Mouse (Mus musculus) layer of hippocampus, adult 18-20 months (tissue): ENCODE data around the gene Rbfox1. TPM values are rescaled to one million over a fixed set of nuclear protein-coding genes. Genes with fewer than 3 reads are reported as not detected.

Source experiments
- DNase-seq, 2 experiments: peaks; one replicate each; pipeline ENCODE4 v3.0.0; 2022; ENCODE audit warnings: low spot score in 2 of 2
- total RNA-seq, 2 experiments: library from RNA; stranded (reverse); gene quantifications; 2 replicates each; pipeline ENCODE4 v1.2.3; 2021

The Rbfox1 gene
- total RNA-seq, 2 experiments from 2014 or later: 379 to 393 TPM

DNA sequence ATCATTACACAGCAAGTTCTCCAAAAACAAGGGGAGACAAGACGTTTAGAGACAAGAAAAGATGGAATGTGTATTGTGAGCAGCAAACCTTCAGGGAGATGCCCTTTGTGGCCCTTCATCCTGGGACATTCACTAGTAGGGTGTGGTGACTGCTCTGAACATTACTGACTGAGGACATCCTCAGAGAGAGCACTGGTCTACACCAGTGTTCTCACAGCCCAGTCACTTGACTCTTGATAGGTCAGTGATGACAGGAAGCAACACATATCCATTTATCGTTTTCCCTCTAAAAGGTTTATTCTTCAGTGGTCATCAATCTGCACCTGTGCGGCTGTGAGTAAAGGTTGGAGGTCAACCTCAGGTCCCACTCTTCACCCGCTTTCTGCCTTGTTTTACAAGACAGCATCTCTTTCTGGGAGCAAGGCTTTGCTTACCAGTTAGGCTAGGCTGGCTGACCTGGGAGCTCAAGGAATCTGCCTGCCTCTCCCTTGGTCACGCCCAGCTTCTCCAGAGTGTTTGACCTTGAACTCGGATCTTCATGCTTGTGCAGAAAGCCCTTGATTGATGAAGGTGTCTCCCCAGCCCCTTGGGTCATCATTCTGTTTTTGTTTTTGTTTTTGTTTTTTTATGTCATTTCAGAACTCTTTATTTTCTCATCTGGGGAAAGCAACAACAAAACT is 892.5 kb downstream of the Rbfox1 start:
- DNase-seq: no peak

DNA sequence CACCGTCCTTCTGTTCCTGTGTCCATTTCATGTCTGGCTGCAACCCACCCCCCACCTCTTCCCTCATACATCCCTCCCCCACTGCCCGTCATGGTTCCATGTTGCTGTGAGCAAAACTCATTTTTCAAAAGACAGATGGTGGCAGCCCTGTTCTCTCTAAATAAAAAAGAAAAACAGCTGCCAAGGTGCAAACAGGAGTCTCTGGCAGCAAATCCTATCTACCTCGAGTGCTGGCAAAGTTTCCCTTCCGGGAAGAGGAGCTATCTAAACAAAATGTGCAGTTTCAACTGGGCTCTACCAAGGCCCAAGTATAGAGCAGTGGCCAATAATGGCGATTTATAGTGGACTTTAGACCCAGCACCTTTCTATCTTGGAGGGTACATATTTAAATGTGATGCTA is 899.0 kb downstream of the Rbfox1 start:
- no peak for DNase-seq

DNA sequence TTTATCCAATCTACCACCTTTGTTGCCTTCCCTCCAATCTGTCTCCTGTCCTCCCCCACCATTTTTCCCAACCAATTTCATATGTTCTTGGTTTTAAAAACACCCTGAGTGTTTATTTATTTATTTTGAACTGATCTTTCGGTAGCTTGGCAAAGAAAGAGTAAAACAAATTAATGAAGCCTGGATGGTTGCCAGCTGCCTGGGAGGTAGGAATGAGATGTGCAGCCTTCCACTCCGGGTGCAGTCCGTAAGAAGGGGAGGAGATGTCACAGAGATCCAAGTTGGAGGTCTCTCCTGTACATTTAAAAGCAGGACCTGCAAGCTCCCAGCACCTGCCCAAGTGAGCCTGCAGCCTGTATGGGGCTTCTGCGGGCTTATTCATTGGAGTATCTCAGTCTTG is 899.9 kb downstream of the Rbfox1 start:
- no peak for DNase-seq

GRCm38 (mm10) chr16:6791218-6791617 is 906.1 kb downstream of the Rbfox1 start:
- no peak for DNase-seq

DNA sequence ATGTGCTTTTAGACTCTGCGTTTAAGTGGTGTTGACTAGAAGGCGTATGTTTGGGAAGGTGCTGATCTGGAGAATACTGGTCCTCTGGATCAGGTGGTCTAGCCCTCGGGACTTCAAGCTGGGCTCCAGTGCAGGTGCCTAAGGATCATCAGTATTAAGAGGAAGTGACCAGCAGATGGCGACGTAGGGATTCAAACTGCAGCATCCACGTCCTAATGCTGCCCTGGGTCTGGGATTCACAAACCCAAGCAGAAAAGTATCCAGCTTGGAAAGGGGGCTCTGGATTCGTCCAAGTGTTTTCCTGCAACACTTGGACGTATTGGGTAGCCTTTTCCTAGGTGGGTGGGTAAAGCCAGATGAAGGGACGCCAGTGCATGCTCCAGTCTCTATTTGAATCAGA is 906.5 kb downstream of the Rbfox1 start:
- peak; percentile 43 to 83 for DNase-seq

- DNase-seq: no peak
Measured at GRCm38 (mm10) chr16:6806246-6806645, 921.1 kb downstream of the Rbfox1 start.

- DNase-seq: no peak
Measured at GRCm38 (mm10) chr16:6807835-6808234, 922.7 kb downstream of the Rbfox1 start.

DNA sequence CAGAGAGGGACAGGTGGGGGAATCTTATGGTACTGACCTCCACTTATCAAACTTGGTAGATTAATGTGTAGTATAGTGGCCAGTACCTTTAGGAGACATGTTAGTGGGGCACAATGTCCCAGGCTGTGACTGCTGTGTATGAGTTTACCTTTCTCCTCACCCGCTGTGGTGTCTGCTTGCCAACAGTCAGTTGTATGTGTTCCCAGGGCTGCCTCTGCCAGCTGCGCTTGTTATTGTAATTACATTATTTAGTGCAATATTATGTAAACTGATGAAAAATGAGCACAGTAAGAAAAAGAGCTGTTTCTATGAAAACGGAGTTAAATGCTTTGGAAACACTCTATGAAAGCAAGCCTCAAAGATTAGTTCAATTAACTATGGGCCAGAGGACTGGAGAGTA is 928.7 kb downstream of the Rbfox1 start:
- DNase-seq: peak in 1 of 2 experiments; percentile 56

DNA sequence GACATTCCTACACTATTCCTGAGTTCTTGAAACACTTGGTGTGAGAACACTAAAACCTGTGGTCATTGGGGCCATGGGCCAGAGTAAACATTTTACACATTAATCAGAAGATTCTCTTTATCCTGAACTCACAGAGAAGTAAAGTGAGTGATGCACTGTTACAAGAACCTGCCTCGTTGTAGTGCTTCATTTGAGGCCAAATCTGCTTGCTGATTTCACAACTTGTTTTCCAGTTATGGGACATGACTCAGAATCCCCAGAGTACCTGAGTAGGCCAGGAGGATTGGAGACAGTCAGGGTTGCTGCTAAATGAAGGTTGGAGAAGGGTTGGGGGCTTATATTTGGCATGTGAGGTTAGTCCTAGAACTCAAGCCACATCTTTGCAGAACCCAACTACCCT is 936.6 kb downstream of the Rbfox1 start:
- no peak for DNase-seq

DNA sequence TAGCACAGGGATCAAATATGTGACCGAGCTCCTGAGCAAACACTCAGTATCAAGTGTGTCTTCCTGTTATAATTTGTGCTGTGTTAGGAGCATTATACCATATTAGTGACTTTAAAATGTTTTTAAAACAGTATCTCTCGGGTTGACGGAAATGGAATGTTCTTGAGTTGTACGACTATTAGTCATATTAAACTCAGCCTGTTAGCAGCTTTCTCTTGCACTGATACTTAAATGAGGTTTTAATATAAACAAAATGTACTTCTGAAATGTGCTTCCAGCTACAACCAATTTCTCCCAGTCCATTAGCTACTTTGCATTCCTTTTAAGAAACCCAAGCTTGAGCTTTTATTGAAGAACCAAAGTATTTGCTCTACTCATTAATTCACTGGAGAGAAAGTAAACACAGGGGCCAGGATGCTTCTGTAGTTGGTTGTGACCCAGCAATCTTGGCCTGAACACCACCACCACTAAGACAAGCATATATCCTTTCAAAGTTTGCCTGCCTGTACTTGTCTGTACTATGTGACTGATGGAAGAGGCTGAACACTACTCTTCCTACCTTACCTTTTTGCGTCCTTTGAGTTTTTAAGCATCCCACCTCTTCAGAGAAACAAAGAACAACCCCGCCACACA is 944.9 kb downstream of the Rbfox1 start:
- no peak for DNase-seq

DNA sequence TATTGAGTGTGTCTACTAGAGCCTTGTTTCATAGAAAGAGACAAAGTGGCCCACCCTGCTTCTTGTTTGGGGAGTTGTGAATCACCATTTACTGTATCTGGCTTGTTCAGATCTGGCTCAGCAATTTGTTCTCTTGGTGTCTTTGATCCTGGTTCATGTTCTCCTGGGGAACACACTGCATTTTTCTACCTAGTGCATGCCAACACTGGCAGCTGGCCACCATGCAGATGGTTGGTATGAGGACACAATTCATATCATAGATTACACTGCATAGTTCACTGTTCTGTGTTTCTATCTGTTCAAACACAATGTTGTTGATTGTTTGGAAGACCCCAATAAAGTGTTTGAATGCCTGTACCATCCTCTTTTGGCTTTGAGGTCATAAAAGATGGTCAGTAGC is 948.3 kb downstream of the Rbfox1 start:
- peak in 1 of 2 experiments; percentile 65 for DNase-seq

DNA sequence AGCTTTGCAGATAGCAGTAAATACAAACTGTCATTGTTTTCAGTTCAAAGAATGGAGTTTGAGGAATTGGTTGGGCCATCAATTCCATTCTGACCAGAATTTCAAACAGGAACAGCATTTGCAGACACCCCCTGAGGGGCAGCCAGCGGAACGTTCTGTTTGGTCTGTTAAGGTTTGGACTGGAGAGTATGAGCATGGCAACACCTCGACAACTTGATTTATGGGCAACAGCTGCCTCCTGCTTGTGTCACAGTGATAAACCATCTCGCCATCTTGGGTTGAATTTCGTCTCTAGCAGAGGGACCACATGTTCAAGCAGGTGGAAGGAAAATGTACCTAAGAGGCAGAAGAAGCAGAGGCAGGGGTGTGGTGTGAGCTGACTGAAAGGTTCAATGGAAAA is 949.9 kb downstream of the Rbfox1 start:
- DNase-seq: no peak

DNA sequence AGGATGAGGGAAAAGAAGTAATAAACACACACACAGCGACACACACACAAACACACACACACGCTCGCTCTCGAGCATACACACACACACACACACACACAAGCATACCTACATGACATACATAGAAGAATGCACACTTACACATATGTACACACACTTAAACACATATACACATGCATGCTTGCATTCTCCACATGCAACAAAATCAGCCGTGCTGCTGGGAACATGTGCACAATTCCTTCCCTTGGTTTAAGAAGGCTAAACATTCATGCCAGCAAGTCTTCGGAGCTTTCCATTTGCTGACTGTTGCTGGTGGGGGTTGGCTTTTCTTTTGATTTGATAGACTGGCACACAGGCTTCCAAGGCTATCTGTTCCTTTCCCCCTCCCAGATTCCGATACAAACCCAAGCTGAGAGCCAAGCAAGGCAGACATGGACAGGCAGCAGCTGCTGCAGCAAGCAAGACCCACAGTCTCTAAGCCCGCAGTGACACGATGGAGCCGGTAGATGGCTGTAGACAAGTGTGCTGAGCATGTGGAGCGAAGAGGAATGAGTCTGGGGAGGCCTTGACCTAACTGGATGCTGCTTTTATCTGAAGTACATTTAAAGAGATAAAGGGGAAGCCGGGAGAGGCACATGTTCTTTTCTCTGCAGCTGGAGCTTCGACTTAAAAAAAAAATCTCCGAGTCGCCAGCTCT is 954.3 kb downstream of the Rbfox1 start:
- DNase-seq: peak; percentile 48 to 82

DNA sequence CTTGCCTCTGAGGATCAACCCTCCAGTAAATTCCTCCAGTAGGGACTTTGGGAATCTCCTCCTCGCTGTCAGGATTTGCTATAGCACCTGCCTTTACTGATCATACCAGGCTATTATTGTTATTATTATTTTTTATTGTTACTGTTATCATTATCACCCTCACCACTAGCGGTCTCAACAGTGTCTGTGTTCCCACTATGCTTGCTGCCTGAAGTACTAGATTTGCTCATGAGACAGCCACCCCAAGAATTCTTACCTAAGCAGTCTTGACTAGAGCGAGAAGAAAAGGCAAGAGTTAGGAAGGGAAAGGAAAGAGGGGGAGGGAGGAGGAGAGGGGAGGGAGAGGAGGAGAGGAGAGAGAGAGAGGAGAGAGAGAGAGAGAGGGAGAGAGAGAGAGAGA is 954.9 kb downstream of the Rbfox1 start:
- no peak for DNase-seq

GRCm38 (mm10) chr16:6840461-6840860 is 955.3 kb downstream of the Rbfox1 start:
- no peak for DNase-seq

- DNase-seq: no peak
Measured at GRCm38 (mm10) chr16:6842066-6842785, 957.1 kb downstream of the Rbfox1 start.

GRCm38 (mm10) chr16:6844659-6845058 is 959.5 kb downstream of the Rbfox1 start:
- DNase-seq: no peak

DNA sequence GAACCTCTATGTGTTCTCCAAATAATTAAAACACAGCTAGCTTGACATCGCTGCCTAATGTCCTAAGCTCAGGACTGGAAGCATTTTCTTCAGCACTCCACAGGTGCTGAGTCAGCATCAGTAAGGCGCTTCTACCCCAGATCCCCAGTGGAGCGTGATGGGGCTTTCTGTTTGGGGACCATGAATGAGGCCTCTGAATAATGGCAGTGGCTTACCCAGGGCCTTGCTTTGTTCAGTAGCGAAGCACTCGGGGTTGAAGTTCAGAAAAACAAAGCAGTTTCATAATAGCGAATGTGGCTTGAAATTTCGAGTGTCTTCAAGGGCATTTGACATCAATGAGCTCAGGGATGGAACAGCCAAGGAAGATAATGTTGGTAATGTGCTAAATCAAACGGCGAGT is 966.2 kb downstream of the Rbfox1 start:
- DNase-seq: no peak

GRCm38 (mm10) chr16:6853796-6854195 is 968.6 kb downstream of the Rbfox1 start:
- DNase-seq: no peak

DNA sequence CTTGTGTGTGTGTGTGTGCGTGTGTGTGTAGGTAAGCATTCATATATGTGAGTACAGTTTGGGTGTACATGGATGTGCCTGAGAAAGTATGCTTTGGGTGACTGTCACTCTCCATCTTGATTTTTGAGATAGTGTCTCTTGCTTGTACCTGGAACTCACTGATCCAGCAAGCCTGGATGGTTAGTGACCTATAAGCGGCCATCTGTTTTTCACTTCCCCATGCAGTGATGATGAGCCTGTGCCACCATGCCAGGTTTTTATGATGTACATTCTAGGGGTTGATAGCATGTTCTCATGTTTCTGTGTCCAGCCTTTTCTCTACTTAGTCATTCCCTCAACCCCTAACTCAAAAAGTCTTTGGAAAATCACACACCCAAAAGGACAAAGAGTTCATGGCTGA is 976.5 kb downstream of the Rbfox1 start:
- DNase-seq: no peak

GRCm38 (mm10) chr16:6882683-6883430 is 997.7 kb downstream of the Rbfox1 start:
- DNase-seq: peak in 1 of 2 experiments; percentile 11
